Mouse (Mus musculus): Measurements from ENCODE around the gene Pln. TPM values are rescaled to one million over a fixed set of nuclear protein-coding genes. Genes with fewer than 3 reads are reported as not detected.

The Pln gene
- polyA plus RNA-seq (2012; rRNA removed): 10.4 and 381 TPM in 2 replicates

- Histone ChIP-seq H3K27me3 (ENCODE audit: control insufficient read depth, insufficient read depth, low read length) (no peaks in the 10 kb centered on the region), H3K4me3 (ENCODE audit: control insufficient read depth, insufficient read depth, low read length) (no peak within 1 kb of the TSS), H3K27ac (ENCODE audit: control insufficient read depth, insufficient read depth, low read length) (no peak within 1 kb of the TSS), H3K36me3 (ENCODE audit: control insufficient read depth, insufficient read depth, low read length) (no peaks in the 10 kb centered on the region), H3K4me1 (replicated peaks; ENCODE audit: control insufficient read depth, insufficient read depth, low read length) (no peaks in the 10 kb centered on the region)
- no peak for TF ChIP-seq POLR2A (IDR thresholded peaks at IDR 0.05; ENCODE audit: control insufficient read depth, extremely low read depth, insufficient read depth, low read length, poor library complexity)
- TF ChIP-seq CTCF (IDR thresholded peaks at IDR 0.05; ENCODE audit: borderline replicate concordance, control insufficient read depth, extremely low read depth, insufficient read depth, low read length, poor library complexity): no peak
- DNase-seq: no peak
- 93% methylated on average over 6 of the region's 6 CpGs for WGBS
Observed at GRCm38 (mm10) chr10:53337162-53337923, at the start of gene Pln. Gene Pln, plus strand, starts transcription at chr10:53337667.

GRCm38 (mm10) chr10:53305867-53306266 is 31.6 kb upstream of the Pln start:
- Histone ChIP-seq H3K27ac (ENCODE audit: control insufficient read depth, insufficient read depth, low read length) (no peak overlapping the region), H3K27me3 (ENCODE audit: control insufficient read depth, insufficient read depth, low read length) (no peaks in the 10 kb centered on the region), H3K4me1 (replicated peaks; ENCODE audit: control insufficient read depth, insufficient read depth, low read length) (no peaks in the 10 kb centered on the region), H3K4me3 (ENCODE audit: control insufficient read depth, insufficient read depth, low read length) (no peak overlapping the region), H3K36me3 (ENCODE audit: control insufficient read depth, insufficient read depth, low read length) (no peaks in the 10 kb centered on the region)
- TF ChIP-seq POLR2A (IDR thresholded peaks at IDR 0.05; ENCODE audit: control insufficient read depth, extremely low read depth, insufficient read depth, low read length, poor library complexity) (no peak), CTCF (IDR thresholded peaks at IDR 0.05; ENCODE audit: borderline replicate concordance, control insufficient read depth, extremely low read depth, insufficient read depth, low read length, poor library complexity) (no peak)
- WGBS: 77% methylated on average over 3 of the region's 3 CpGs
- no peak for DNase-seq

- H3K4me1 ChIP-seq (replicated peaks; ENCODE audit: control insufficient read depth, insufficient read depth, low read length): no peaks in the 10 kb centered on the region
- no peak overlapping the region for H3K4me3 ChIP-seq (ENCODE audit: control insufficient read depth, insufficient read depth, low read length)
- H3K36me3 ChIP-seq (ENCODE audit: control insufficient read depth, insufficient read depth, low read length): no peaks in the 10 kb centered on the region
- no peak for DNase-seq
- TF ChIP-seq POLR2A (IDR thresholded peaks at IDR 0.05; ENCODE audit: control insufficient read depth, extremely low read depth, insufficient read depth, low read length, poor library complexity) (no peak), CTCF (IDR thresholded peaks at IDR 0.05; ENCODE audit: borderline replicate concordance, control insufficient read depth, extremely low read depth, insufficient read depth, low read length, poor library complexity) (no peak)
- no peak overlapping the region for H3K27ac ChIP-seq (ENCODE audit: control insufficient read depth, insufficient read depth, low read length)
- 95% methylated on average over 3 of the region's 3 CpGs for WGBS
- no peaks in the 10 kb centered on the region for H3K27me3 ChIP-seq (ENCODE audit: control insufficient read depth, insufficient read depth, low read length)
Observed at GRCm38 (mm10) chr10:53306674-53307073, 30.8 kb upstream of the Pln start.

- H3K27ac ChIP-seq (ENCODE audit: control insufficient read depth, insufficient read depth, low read length): no peak overlapping the region
- no peaks in the 10 kb centered on the region for H3K27me3 ChIP-seq (ENCODE audit: control insufficient read depth, insufficient read depth, low read length)
- DNase-seq: no peak
- H3K4me3 ChIP-seq (ENCODE audit: control insufficient read depth, insufficient read depth, low read length): no peak overlapping the region
- TF ChIP-seq CTCF (IDR thresholded peaks at IDR 0.05; ENCODE audit: borderline replicate concordance, control insufficient read depth, extremely low read depth, insufficient read depth, low read length, poor library complexity): no peak
- no peak for TF ChIP-seq POLR2A (IDR thresholded peaks at IDR 0.05; ENCODE audit: control insufficient read depth, extremely low read depth, insufficient read depth, low read length, poor library complexity)
- no peaks in the 10 kb centered on the region for H3K36me3 ChIP-seq (ENCODE audit: control insufficient read depth, insufficient read depth, low read length)
- H3K4me1 ChIP-seq (replicated peaks; ENCODE audit: control insufficient read depth, insufficient read depth, low read length): no peaks in the 10 kb centered on the region
Observed at GRCm38 (mm10) chr10:53323367-53323766, 14.1 kb upstream of the Pln start.

GRCm38 (mm10) chr10:53324663-53325062 is 12.8 kb upstream of the Pln start:
- Histone ChIP-seq H3K36me3 (ENCODE audit: control insufficient read depth, insufficient read depth, low read length) (no peaks in the 10 kb centered on the region), H3K27ac (ENCODE audit: control insufficient read depth, insufficient read depth, low read length) (no peak overlapping the region), H3K27me3 (ENCODE audit: control insufficient read depth, insufficient read depth, low read length) (no peaks in the 10 kb centered on the region), H3K4me1 (replicated peaks; ENCODE audit: control insufficient read depth, insufficient read depth, low read length) (no peaks in the 10 kb centered on the region), H3K4me3 (ENCODE audit: control insufficient read depth, insufficient read depth, low read length) (no peak overlapping the region)
- TF ChIP-seq POLR2A (IDR thresholded peaks at IDR 0.05; ENCODE audit: control insufficient read depth, extremely low read depth, insufficient read depth, low read length, poor library complexity) (no peak), CTCF (IDR thresholded peaks at IDR 0.05; ENCODE audit: borderline replicate concordance, control insufficient read depth, extremely low read depth, insufficient read depth, low read length, poor library complexity) (no peak)
- no peak for DNase-seq
- 55% methylated on average over 1 of the region's 1 CpGs for WGBS

GRCm38 (mm10) chr10:53326367-53326766 is 11.1 kb upstream of the Pln start:
- no peak for DNase-seq
- Histone ChIP-seq H3K4me1 (replicated peaks; ENCODE audit: control insufficient read depth, insufficient read depth, low read length) (no peaks in the 10 kb centered on the region), H3K27me3 (ENCODE audit: control insufficient read depth, insufficient read depth, low read length) (no peaks in the 10 kb centered on the region), H3K36me3 (ENCODE audit: control insufficient read depth, insufficient read depth, low read length) (no peaks in the 10 kb centered on the region), H3K27ac (ENCODE audit: control insufficient read depth, insufficient read depth, low read length) (no peak overlapping the region), H3K4me3 (ENCODE audit: control insufficient read depth, insufficient read depth, low read length) (no peak overlapping the region)
- TF ChIP-seq POLR2A (IDR thresholded peaks at IDR 0.05; ENCODE audit: control insufficient read depth, extremely low read depth, insufficient read depth, low read length, poor library complexity) (no peak), CTCF (IDR thresholded peaks at IDR 0.05; ENCODE audit: borderline replicate concordance, control insufficient read depth, extremely low read depth, insufficient read depth, low read length, poor library complexity) (no peak)
